Mouse (Mus musculus) urinary bladder, adult 2 months (tissue): ENCODE measurements around the gene Cux2. TPM values are rescaled to one million over a fixed set of nuclear protein-coding genes. Genes with fewer than 3 reads are reported as not detected.

Experiments
- DNase-seq: peaks from one replicate; pipeline ENCODE4 v3.0.0; 2022; ENCODE audit warnings: low spot score
- polyA plus RNA-seq: library from polyadenylated mRNA; depleted of rRNA; stranded (reverse); fragments of >200 nt; gene quantifications from 2 replicates; pipeline ENCODE4 v1.2.3, GENCODE M21; 2012

The Cux2 gene
- polyA plus RNA-seq, 1 experiment = 4.7 TPM

DNA sequence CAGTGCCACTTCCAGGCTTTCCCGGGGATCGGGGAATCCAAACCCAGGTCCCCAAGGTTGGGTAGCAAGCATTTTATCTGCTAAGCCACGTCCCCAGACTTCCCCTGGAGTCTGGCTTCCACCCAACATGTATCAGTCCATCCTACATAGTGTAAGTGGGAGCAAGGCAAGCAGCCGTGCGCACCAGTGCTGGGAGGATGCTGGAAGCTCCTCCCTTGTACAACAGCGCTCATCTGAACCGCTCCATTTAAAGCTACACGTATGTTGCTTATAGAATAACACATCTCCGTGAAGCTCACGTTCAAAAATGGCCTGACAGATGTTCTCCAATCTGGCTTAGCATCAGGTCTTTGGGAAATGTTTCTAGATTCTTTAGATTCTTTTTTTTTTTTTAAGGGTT, 86.9 kb downstream of the Cux2 start:
- no peak for DNase-seq

DNA sequence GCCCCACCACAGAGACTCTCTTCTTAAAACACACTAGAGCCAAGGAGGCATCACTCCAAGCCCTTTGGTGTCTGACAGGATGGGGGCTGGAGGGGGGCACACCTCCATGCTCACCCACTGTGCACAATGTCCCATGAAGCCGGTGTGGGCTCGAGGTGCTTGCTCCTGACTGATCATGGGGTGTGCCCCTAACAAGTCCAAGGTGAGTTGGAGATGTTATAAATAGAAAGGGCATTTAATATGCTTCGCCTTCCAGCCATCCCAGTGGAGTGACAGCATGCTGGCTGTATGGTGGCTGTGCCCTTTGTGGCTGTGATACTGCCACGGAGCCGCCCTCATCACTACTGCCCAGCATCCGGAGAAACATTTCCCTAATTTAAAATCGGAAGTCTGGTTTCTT, 87.5 kb downstream of the Cux2 start:
- no peak for DNase-seq

DNA sequence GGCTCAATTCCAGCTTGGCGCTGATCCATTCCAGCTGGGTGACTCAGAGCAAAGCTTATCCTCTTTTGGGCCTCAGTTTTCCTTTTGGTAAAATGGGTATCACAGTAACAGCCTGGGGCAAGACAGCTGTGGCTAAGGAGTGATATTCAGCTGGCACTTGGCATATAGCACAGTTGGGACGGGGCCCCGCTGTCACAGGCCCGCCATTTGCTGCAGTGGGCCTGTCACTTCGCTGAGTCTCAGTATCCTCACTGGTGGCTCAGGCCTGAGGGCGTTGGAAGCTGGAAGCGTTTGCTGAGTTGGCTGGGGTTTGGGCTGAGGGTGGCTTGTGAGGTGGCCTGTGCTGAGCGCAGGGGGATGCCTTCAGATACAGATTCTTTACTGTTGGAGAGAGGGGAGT, 88.6 kb downstream of the Cux2 start:
- DNase-seq = no peak

DNA sequence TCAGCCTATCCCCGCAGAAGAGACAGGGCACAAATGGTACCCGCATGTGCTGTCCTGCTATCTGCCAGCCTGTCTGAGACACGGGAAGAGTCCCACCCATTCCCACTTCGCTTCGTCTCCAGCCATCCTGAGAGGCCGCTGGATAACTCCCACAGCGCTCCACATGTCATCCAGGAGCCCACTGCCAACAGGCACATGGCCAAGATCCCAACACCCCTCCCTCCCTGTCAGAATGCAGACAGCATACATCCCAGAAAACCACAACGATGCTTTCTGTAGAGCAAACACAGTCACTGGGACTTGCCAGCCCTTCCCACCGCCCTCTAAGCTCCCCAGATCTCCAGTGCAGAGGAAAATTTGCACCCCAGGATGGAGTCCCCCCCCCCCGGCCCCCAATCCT, 90.2 kb downstream of the Cux2 start:
- no peak for DNase-seq

DNA sequence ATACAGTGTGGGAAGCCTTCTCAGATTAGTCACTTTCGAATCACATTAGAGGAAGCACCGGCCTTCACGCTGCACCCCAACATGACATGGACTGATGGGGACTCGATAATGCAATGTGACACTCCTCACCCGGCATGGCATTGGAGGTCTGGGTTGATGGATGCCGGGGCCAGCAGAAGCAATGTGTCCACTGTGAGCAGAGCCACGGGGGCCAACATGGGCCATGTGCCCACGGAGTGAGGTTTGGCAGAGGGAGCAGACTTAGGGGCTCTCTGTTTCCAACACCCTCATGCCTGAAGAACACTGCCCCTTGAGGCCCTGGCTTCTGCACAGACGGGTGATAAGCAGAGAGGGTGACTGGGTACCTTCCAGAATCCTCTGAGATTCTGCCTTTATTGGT, 91.4 kb downstream of the Cux2 start:
- DNase-seq = no peak

DNA sequence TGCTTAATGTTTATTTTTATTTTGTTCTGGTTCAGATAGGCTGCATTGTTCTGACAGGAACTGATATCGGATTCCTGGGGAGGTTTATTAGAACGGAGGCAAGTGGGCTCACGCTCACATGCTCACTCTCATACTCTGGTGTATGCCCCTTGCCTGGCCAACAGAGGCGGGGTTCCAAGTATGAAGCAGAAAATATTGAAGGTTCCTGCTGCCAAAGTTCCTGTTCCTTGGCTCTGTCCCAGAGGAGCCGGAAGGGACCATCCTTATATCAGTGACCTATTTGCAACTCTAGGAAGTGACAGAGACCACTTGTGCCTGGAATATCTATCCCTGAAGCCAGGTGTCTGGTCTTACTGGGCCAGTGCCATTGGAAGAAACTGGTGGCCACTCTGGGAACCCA, 94.1 kb downstream of the Cux2 start:
- no peak for DNase-seq

DNA sequence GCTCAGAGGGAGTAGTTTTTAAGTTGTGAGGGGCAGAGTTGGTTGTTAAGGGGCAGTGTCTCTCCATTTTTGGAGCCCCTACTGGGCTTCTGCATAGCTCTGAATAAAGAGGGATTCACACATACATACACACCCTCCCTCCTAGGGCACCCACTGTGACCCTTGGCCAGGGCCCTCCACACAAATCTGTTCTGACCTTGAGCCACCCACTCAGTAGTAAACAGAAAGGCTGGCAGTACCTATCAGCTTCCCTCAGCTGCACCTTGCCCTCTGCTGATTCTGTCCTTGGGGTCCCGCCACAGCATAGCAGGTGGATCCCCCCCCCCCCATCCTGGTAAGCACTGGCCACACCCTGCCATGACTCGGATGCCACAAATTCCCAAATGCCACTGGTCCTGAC, 99.7 kb downstream of the Cux2 start:
- DNase-seq = no peak

DNA sequence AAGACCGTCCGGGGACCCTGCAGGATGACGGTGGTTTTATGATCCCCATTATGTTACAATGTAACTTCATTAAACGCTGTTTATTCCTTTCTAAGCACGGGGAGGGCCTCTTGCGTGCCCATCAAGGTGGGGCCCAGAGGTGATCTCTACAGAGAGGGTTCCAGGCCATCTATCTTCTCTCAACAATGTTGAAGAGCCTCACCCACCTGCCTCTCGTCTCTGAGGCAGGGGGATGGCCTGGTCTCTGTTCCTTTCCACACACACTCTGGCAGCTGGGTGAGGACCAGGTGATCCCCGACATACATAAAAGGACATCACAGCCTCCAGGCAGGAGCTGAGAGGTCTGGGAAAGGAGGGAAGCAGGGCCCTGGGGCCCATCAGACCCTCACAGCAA, 100.9 kb downstream of the Cux2 start:
- no peak for DNase-seq

DNA sequence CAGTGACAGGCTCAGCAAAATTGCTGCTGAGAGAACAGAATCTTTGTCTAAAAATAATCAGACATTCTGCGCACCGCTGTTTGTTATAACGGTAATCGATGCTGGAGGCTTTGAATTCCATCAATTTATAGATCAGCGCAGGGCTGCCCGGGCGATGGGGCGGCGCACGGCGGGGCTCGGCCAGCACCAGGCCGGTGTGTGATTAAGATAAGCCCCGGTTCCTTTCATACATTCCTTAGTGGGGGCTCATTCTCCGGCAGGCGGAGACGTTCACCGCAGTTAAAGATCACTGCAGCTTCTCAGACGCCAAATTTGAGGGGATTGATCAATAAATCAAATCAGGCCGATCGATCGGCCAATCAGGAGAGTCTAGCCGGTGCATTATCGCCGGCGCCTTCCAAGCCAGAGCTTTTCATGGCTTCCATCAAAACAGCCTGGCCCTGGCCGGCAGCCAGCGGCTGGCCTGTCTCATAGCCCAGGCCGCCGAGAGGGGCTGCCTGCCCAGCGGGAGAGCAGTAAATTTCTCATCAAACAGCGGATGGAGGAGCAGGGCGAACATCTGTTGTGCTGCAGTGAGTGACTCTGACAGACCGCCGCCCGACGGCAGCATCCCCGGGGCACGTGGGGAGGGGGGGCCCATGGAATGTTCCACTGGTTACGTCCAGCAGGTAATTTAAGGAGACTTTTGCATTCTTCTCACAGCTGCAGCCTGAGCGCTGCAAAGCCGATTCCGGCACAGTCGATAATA, 101.4 kb downstream of the Cux2 start:
- no peak for DNase-seq

DNA sequence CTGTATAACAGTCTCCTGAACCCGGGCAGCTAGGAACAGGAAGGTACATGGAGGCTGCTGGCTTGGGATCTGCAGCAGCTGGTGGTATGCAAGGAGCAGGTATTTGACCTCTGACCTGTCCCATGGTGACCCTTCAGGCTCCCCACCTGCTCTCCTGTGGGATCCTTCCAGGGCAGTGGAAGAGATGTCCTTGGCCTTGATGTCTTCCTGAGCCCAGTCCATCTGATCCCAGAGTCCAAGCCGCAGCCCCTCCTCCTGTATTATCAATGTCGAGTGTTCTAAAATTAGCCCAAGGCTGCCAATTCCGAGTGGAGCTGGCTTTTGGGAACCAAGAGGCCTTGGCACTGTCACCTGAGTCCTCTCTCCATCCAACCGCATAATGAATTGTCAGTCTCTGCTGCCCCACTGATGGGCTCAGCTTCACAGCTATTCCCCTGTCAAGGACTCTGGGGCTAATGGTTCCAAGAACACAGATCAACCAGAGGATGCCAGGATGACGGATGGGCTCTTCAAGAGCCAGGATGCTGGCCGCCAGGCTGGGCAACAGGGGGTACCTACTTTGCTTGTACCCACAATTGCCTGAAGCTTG, 103.2 kb downstream of the Cux2 start:
- DNase-seq = no peak

DNA sequence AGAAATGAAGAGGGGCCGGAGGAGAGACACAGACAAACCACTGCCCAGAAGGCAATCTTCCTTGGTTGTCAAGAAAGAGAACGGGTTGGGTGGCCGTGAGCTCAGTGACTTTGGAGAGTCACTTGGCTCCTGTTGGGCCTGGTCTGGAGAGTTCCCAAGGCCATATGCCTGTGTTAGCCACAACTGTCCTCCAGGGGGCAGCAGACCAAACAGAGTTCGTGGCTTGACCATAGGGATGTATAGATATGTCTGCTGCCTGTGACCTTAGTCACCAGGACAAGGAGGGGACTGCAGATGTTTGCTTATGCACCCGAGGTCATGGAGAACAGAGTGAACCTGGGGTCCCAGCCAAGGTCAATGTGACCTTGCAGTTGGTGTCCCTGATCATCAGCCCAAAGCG, 104.1 kb downstream of the Cux2 start:
- DNase-seq = peak; percentile 37

DNA sequence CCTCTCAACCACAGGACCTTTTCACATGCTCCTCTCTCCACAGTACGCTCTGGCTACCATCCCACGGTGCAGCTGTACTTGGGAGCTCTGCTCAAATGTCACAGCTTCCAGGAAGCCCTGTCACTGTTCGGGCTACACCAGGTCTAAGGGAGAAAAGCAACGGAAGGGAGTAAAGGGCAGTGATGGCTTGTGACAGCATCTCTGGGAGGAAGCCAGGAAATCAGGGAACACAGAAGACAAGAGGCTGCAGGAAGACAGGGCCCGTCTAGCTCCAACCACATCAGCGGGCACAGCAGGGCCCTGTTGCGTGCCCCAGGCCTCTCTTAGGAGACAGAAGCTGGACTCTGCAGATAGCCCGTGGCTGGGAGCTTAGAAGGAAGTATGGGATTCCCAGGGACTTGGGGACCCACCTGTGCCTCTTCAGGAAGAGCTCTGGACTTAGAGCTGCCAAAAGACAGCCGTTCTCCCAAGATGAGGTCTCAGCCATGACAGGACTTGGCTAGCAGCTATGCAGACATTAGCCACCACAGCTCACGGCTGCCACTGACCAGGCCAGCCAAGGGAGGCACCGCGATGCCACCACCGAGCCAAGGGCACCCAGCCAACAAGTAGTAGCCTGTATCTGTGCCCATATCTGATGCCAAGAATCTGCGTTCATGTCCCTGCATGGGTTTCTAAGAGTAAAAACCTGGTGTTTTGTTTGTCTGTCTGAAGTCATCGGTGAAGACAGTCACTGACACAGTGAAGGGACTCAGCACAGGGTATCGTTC, 105.7 kb downstream of the Cux2 start:
- DNase-seq = no peak

DNA sequence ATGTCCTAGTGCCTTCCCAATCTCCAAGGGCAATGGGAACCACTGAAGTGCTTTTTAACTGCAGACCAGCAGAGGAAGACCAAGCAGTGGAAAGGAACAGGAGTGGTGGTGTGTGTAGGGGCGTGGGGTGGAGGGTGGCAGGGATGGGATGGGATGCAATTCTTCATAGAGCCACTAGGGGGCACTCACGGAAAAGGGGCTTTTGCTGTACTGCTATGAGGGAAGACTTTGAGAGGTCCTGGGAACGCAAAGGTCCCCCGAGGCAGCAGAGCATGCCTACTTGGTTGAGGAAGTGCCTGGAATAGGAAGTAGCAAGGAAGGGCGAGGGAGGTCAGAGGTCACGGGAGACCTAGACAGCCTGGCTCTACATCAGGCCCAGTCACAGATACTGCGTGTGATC, 106.4 kb downstream of the Cux2 start:
- no peak for DNase-seq

DNA sequence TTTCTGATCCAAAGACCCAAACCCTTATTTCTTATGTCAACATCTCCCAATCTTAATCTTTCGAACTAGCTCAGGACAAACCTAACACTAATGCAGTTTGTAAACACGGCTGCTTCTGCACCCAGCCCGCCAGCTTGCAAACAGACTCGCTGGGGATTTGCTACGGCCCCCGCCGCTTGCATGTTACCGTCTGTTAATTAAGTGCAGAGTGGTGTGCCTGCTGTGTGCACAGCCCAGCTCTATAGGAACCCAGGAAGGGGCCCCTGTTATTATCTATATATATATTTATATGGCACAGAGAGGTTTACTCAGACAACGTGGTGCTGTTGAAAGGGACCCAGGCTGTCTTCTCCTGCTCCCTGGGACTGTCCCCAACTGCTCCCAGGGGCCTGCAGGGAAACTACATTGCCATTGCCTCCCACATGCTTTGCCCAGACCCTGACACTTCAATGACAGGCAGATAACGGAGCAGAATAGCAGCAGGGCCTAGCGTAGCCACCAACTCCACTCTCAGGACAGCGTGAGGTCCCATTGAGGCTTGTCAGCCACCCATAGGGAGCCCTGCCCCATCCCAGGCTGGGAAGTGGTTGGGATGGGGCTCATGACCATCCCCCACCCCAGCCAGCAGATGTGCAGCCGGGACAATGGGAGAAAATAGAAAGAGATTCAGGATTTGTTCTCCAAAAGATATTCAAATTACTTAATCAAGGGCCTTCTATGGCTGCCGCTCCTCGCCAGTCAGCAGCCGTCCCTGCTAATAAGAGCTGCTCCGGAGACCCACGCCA, 111.6 kb downstream of the Cux2 start:
- DNase-seq = no peak

DNA sequence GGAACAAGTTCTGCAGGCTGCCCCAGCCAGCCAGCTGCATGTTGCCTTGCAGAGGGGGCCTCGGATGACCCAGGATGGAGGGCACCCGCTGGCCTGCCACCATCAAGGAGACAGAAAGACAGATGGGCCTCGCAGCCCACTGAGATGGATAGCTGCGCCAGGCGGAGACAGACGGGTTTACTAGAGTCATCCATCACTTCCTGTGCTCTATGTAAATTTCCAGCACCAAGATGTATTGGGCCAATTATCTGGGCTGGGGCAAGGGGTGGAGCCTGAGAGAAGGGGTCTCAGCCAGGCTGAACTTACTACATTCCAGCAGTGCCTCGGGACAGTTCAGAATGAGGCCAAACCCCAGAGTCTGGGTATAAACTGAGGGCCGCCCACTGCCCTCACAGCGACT, 119.6 kb downstream of the Cux2 start:
- no peak for DNase-seq

DNA sequence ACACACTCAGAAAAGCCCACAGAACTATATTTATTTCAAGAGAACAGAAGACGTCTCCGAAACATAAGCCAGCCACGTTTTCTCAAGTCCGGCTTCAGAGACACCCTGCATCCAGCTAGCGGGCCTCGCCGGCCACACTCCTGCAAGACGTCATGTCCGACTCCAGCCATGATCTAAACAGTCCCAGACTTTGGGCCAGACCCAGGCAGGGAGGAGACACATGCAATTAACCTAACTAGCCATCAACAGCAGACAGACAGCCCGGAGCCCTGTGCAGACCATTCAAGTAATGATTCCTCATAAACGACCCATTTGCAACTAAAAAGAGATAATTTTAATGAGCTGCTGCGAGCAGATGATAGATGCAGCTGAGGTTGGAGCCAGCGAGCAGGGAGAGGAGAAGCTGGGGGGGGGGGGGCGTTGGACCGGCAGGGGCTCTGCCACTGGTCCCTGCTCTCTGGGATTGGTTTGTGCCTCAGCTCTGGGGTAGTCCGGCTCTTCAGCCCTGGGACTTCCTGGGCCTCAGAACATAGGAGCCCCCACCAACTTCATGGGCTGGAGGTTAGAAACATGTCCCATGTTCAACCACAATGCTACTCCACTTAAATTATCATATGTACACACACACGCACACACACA, 121.4 kb downstream of the Cux2 start:
- no peak for DNase-seq

DNA sequence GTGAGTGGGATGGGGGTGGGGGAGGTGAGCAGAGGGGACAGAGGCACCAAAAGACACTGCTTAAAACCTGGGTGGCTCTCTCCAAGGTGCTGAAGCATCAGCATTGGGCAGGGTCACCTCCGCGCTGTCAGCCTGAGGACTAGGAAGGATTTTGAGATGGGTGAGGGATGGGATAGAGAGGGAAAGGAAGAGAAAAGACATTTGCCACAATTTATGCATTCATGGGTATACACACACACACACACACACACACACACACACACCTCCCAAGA, 123.4 kb downstream of the Cux2 start:
- no peak for DNase-seq

DNA sequence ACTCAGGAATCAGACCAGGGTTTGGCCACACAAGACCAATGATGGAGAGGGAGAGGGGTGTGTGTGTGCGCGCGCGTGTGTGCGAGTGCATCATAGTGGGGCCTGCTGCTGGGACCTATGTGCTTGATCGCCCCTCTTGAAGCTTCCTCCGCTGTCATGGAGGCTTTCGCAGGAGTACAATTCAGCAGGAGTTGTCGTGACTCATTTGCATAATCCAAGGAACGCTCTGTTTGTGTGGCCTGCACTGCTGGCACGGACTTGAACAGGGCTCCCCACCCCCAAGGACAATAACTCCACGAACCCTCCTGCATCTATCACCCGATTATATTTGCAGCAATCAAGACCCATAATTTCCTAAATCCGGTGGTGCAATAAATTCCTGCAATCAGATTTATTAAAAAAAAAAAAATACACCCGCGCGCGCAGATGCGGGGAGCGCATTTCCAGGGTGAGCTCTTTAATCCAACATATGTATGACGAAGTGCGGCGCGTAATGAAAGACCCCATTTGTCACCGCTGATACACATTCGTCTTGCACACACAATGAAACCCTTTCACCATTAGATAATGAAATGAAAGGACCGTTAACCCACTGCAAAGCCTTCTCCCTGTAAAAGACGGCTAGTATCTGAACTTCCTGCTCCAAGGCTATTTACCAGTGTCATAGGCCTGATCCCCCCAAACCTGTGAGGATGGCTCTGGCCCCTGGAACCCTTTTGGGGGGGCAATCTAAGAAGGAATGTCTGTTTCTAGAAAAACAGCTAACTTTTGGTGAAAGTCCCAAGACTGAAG, 124.0 kb downstream of the Cux2 start:
- no peak for DNase-seq

DNA sequence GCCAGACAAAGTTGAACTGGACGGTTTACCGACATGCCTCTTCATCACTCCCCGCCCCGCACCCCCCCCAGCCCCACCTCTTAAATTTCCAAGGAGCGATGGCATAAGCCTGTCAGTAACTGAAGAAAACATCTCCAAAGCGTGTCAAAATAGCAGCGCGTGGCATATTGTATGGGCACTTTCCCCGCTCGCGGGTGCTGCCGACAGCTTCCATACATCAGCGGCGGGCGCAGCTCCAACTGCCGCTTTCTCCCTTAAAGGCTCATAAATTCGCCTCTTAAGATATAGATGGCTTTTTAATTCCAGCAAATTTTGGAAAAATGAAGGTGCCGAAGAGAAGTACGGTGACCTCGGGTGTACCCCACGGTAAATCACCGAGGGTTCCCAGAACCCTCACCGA, 124.6 kb downstream of the Cux2 start:
- DNase-seq = no peak

DNA sequence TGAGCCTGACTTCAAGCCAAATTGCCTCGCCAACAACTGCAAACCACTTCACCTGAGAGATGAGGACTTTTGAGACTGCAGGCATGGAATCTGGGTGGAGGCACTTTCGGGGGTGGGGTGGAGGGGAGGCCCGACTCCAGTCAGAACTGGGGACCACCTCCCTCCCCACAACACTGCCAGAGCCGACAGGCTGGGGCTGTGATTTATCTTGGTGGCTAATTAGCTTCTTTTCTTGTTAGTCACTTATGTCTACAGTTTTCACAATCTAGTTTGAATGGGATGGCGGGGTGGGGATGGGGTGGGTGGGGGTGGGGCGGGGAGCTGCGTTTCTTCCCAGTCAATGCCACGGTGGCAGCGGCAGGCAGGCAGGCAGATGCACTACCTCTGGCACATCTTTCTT, 125.5 kb downstream of the Cux2 start:
- no peak for DNase-seq
